Comparison of ENCODE assay signal across 19 mouse cellular contexts in genomic region chr3:121493997-121494421, GRCm38 (mm10). TPM values are rescaled to one million over a fixed set of nuclear protein-coding genes. Genes with fewer than 3 reads are reported as not detected.
A peak's percentile ranks its signal among the peaks of the same experiment; 100 is the strongest.
DNase-seq lines count a peak whose midpoint lies in the region; ATAC-seq lines count a peak whose summit lies in the region.
"Had no signal": no experiment of that assay in that cellular context is flagged by ENCODE, and none has a peak within 500 bp of the region (broad histone marks: within the 10 kb centered on the region; RNA-seq: fewer than 3 reads in every experiment).

No protein-coding gene starts in this region.

- 84% methylated on average over 7 of the region's 7 CpGs for WGBS in midbrain, embryonic 11.5 days

- no peak overlapping the region for H3K27ac ChIP-seq in midbrain, embryonic 11.5 days (ENCODE audit: low read depth, low read length)
- H3K27ac ChIP-seq: embryonic facial prominence, embryonic 15.5 days; heart, embryonic 15.5 days; hindbrain, embryonic 15.5 days; stomach, postnatal 0 days had no signal

- H3K9me3 ChIP-seq in midbrain, embryonic 11.5 days (ENCODE audit: control insufficient read depth, low read length): no peaks in the 10 kb centered on the region
- H3K9me3 ChIP-seq: embryonic facial prominence, embryonic 15.5 days; heart, embryonic 15.5 days; hindbrain, embryonic 15.5 days had no signal

- H3K36me3 ChIP-seq in midbrain, embryonic 11.5 days (ENCODE audit: control insufficient read depth, insufficient read depth, low read length): no peaks in the 10 kb centered on the region
- H3K36me3 ChIP-seq: embryonic facial prominence, embryonic 15.5 days; heart, embryonic 15.5 days; hindbrain, embryonic 15.5 days had no signal

- H3K4me2 ChIP-seq in midbrain, embryonic 11.5 days: no peak overlapping the region
- H3K4me2 ChIP-seq: embryonic facial prominence, embryonic 15.5 days; heart, embryonic 15.5 days; hindbrain, embryonic 15.5 days had no signal

- peaks cover 7% of the 10 kb centered on the region for H3K4me1 ChIP-seq in midbrain, embryonic 11.5 days (ENCODE audit: control insufficient read depth, insufficient read depth, low read length)

- H3K9ac ChIP-seq in midbrain, embryonic 11.5 days (ENCODE audit: low read length): no peak overlapping the region
- H3K9ac ChIP-seq: embryonic facial prominence, embryonic 15.5 days; heart, embryonic 15.5 days; hindbrain, embryonic 15.5 days had no signal

- H3K4me3 ChIP-seq in midbrain, embryonic 11.5 days (ENCODE audit: low read depth, low read length): no peak overlapping the region
- H3K4me3 ChIP-seq: embryonic facial prominence, embryonic 15.5 days; heart, embryonic 15.5 days; hindbrain, embryonic 15.5 days had no signal

- DNase-seq in adrenal gland, postnatal 36 days: peak; percentile 31 to 41
- no peak for DNase-seq in adrenal gland, postnatal 25 days
- peak; percentile 17 to 27 for DNase-seq in thymus, postnatal 36 days
- no peak for DNase-seq in thymus, postnatal 10 days (ENCODE audit: low spot score in 2 of 2)
- peak; percentile 68 for DNase-seq in induced T-regulatory cell, adult 2 months (ENCODE audit: low read depth)
- DNase-seq in midbrain, embryonic 11.5 days (ENCODE audit: low spot score, missing footprints): no peak
- DNase-seq in cerebellum, postnatal 25 days: no peak
- no peak for DNase-seq in cerebellum, postnatal 36 days
- DNase-seq: cerebellum, postnatal 10 days; gastrocnemius, postnatal 10 days; kidney, adult 9 months; liver; lung, postnatal 4 days; right cerebral cortex, postnatal 4 days had no signal

- no peak for ATAC-seq in midbrain, embryonic 11.5 days (ENCODE audit: low FRiP score)
- ATAC-seq: forebrain, embryonic 14.5 days had no signal

- no peaks in the 10 kb centered on the region for H3K27me3 ChIP-seq in midbrain, embryonic 11.5 days (ENCODE audit: control insufficient read depth, insufficient read depth, low read length)
- H3K27me3 ChIP-seq: embryonic facial prominence, embryonic 15.5 days; heart, embryonic 15.5 days; hindbrain, embryonic 15.5 days had no signal

RNA-seq across cellular contexts. Expression of gene Slc44a3, which starts 38.2 kb away (rescaled TPM):
- 10 to 100 TPM; 18.4 to 26.2 TPM for total RNA-seq in adrenal gland, postnatal 36 days (2021)
- total RNA-seq in adrenal gland, postnatal 25 days (2021): 24.0 and 25.1 TPM in 2 replicates
- polyA plus RNA-seq in midbrain, embryonic 11.5 days (2014; fragmentation: Nextera tagmentation; extraction: Ambion mirVana): 0.34 and 0.38 TPM in 2 replicates

Comparison
In these comparisons a context has a peak if more than half of its experiments do, and no peak if none do; other contexts are left out.
1. DNase-seq: peak in adrenal gland, postnatal 36 days (2 of 2), thymus, postnatal 36 days (2 of 2) and induced T-regulatory cell, adult 2 months (single experiment); none in adrenal gland, postnatal 25 days (single experiment), thymus, postnatal 10 days (0 of 2), midbrain, embryonic 11.5 days (single experiment), cerebellum, postnatal 25 days (0 of 2) and cerebellum, postnatal 36 days (0 of 2).